Mouse (Mus musculus) spleen, postnatal 4 days (tissue): Measurements from ENCODE around the gene Plcb3.

Experiments
- DNase-seq, 2 experiments: peaks; one replicate each; pipeline ENCODE4 v3.0.0; 2022; ENCODE audit warnings: low spot score in 2 of 2

The Plcb3 gene

DNA sequence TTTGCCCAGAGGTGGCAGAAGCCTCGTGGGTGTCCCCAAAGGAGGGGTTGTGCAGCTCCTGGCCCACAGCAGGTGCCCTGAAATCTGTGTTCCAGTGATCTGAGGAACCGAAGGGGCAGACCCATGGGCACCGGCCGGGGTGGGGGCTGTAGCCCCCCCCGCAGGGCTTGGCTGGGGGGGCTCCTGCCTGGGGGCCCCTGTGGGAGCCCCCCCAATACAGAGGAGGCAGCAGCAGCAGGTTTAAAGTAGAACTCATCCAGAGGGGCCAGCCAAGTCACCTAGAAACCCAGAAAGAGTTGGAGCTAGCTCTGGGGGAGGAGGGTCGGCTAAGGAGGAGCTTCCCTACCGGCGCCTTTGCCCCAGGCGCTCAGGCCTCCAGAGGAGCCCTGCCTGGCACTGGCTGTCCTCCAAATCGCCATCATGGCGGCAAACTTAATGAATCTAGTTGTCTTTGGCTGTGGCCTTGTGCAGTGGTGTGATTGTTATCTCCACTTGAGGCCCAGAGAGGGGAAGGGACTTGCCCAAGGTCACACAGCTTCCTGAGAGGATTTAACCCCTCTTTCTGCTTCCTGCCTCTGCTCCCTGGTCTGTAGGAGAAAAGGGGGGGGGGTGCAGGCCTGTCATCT lies 5.7 kb downstream of the Plcb3 start:
- no peak for DNase-seq

DNA sequence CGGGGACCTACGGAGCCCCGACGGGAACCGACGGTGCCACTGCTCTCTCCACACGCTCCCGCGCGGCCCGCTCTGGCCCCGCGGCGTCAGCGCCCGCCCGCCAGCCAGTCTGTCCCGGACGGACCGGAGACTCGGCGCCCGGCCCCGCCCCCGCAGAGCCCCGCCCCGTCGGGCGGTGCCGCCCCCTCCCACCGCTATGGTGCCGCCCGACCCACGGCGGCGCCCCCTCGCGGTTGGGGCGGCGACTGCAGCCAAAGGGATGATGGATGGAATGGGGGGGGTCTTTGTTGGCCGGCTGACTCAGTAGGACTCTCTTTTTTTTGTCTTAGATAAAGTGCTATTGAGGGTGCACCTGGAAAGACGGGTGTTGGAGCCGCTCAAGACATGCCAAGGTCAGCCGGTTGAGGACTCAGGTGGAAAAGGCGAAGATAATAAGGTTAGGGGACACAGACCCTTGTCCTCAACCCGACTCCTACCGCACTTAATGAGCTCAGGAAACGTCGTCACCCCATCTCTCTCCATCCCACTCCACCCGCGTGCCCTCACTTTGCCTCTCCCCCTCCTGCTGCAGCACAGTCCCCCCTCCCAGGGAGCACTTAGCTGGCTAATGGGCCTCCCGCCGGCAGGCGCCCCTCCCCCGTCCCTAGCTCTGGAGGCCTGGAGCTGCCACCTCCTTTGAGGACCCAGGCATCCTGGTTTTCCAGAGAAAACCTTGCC lies 6.4 kb downstream of the Plcb3 start:
- DNase-seq, result peak; percentile 77 to 91

DNA sequence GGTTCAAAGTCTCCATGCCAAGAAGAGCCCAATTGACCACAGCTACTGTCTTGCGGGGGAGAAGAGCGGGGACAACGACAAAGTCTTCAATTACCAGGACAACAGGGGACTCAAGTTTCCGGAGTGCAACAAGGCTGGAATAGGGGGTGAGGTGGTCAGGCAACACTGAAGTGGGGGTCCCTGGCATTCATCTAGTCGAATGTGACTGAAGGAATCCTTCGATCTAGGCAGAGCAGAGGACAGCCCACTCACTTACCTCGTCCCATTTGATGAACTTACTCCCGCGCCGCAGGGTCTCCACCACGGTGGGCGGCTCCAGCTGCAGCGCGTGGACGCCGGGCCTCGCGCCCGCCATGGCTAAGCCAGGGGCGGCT lies 7.0 kb downstream of the Plcb3 start:
- DNase-seq, result no peak

DNA sequence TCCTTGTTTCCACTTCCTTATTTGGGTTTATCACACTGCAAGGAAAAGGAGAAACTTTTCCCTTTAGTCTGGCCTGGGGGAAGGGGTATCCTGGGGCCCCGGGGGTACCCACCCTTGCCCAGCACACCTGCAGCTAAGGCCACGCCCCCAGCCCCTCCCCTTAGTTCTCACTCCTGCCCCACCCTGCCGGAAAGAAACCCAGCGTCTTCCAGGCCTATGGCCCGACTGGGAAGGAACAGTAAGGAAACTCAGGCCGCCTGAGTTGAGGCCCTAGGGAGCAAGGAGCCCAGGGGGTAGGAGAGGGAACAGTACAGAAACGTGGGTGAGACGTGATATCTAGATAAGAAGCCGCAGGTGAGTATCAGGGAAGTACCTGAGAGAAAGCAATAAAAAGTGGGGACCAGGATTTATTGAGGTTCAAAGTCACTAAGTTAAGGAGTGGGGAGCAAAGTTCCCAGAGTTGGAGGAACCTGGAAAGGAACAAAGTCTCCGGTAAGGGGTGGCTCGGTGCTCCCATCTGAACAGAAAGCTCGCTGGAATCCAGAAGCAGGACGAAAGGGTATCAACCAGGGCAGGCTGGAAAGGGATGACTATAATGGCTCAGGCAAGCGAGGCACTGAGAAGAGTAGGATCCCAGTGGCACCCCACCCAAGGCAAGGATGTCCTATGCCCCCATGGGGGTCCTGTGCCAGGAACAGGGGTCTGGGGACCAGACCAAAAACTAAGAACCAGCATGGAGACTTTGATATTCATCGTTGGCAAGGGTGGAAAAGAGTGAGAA lies 7.6 kb downstream of the Plcb3 start:
- peak in 1 of 2 experiments; percentile 64 for DNase-seq

DNA sequence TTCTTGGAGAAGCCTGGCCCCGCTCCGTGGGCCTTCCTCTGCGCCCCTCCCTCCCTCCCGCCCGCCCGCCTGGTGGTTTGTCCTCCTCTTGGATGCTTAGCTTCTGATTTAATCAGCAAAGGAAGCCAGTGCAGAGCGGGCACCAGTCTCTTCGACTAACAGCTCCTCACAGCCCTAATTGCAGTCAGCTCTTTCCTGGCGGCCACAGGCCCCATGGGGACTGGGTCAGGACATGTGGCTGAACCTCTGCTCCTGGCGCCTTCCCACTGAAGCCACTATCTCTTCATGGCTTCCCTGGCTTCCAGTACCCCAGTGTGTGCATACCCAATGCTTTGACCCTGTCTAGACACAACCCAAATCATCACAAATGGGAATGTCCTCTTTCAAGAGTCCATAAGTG lies 19.8 kb downstream of the Plcb3 start:
- DNase-seq, result no peak

DNA sequence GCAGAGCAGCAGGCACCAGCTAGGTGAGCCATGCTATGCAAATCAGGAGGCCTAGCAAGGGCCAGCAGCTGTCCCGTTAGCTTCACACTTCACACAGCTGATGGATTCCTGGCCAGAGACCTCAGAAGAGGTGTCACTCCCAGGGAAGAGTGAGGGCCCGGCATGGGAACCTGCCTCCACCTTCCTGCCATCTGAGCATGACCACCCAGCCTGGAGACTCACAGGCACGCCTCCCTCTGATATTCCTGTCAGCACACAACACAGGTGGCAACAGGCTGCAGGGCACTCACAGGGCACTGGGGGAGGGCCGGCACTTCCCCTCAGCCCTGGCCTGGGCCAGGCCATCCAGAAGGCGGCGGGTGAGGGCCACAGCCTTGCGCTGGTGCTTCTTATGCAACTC lies 20.8 kb downstream of the Plcb3 start:
- no peak for DNase-seq

DNA sequence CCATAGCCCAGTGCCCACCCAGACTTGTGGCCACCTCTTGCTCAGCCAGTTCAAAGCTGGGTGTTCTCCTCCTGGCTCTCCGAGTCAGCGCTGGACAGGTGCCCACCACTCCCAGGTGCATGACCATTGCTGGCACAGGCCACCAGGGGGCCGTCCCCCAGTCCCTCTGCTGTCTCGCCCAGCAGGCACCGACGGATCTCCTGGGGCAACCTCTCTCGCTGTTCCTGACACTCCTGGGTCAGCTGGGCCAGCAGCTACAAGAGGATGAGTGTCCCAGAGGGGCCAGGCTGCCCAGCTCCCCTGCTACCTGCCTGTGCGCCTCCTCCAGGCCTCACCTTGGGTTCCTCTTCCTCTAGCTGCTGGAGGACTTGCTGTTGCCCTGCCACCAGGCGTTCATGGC lies 22.2 kb downstream of the Plcb3 start:
- DNase-seq, result peak; percentile 48 to 78

DNA sequence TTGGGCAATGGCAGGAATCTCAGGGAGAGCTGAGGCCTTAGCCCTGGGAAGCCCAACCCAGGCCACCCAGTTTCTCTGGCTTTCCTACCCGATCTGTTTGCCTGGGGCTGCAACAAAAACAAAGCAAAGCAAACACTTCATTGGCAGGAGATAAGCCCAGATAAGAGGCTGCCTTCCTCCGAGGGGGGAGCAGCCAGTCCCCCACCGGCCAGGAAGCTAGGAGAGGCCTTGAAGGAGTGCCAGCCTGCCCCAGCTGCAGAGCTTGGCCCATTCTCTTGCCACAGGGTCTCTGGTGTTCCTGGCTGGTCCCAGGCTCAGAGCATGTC lies 23.6 kb downstream of the Plcb3 start:
- peak in 1 of 2 experiments; percentile 68 for DNase-seq

DNA sequence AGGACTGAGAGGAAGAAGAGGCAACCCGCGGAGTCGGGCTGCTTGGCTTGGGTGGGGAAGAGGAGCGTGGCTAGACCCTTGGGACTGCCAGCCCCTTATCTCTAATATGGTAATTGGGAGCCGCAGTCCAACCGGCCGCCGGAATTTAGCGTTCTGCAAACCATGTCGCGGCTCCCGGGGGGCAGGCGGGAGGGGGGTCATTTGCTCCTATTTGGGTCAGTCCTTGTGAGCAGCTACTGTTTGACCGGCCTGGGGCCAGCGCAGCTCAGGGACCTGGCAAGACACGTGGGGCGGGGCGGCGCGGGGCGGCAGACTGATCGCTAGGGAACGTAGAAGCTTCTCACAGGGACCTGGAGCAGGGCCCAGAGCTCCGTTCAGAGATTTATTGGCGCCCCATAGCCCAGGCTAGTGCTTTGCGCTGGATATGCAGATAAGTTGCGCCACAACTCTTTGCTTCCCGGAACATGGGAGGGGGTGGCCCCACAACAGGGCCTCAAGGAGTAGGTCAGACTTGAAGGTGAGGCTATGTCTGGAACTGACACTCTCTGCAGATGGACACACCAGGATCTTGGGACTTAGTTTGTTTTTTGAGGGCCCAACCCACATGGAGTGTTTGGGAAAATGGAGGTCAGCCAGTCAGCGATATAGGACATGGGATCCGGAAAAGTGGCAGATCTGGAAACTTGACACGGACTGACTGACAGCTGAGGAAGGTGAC lies 24.1 kb downstream of the Plcb3 start:
- peak; percentile 62 to 82 for DNase-seq

DNA sequence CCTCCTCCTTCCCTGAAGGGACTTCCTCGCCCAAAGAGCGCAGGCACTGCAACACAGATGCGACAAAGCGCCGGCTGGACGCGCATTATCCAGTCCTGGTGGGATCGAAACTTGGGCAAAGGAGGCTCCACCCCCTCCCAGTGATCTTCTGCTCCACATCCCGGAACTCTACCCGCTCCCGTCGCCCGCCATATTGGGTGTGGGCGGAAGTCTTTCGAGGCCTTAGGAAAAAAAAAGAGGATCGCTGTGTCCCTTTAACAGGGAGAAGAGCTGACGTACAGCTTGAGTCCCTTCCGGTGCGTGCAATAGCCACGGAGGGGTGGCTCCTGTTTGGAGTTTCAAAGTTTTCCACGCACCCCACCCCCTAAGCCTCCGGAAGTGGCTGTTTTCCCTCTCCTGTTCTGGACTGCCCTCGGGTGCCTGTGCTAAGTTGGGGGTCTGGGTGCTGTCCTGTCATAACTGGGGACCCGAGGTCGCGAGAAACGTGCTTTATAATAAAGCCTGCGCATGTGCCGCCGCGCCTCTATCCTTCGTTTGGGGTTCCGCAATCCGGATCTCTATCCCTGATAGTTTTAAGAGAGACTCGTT lies 24.8 kb downstream of the Plcb3 start:
- peak; percentile 76 to 85 for DNase-seq

DNA sequence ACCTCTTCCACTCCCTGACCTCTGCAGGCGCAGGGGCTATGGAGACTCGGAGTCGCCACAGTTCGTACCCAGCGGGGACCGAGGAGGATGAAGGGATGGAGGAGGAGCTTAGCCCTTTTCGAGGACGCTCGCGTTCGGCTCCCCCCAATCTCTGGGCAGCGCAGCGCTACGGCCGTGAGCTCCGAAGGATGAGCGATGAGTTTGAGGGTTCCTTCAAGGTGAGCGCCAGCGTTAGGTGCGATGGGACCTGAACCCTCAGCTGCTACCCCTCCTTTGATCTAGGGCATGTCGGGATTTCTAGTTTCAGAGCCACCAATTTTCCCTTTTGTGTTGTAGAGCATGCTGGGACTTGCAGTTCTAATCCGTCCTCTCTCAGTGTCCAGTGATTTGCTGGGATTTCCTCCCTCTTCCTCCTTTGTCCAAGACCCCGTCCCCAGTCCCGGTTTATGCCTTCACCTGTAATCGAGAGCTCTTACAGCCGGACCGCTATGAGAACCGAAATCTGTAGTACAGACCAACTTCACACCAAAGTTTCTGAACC lies 25.6 kb downstream of the Plcb3 start:
- DNase-seq, result peak in 1 of 2 experiments; percentile 68

DNA sequence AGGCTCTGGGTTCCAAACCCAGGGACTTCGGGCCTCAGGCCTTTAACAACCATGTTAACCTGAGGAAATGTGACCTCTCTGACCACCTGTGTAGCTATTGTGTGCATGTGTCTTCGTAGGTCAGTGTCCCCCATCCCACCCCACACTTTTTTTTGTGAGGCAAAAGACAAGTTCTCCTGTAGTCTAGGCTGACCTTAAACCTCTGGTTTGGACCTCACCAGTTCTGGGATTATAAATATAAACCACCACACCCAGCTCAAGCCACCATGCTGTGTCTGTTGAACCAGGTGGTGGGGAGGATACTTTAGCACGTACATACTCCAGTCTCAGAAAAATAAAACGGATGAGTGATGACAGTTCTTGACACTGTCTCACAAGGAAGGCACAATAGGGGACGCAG lies 26.3 kb downstream of the Plcb3 start:
- no peak for DNase-seq

DNA sequence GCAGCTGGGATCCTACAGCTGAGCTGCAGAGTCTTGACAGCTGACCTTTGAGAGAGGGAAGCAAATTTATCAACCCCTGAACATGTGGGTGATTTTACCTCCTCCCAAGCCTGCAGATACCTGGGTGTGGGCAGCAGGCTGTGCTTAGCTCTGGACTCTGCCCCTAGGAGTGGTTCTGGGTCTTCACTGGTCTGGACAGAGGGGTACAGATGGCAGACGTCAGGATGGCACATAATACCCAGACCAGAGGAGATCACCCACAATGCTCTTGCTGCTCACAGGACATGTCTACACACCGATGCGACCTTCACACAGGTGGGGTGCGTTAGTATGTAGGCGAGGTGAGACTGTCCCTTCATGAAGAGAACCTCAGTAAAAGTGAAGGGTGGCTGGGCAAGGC lies 26.7 kb downstream of the Plcb3 start:
- no peak for DNase-seq

DNA sequence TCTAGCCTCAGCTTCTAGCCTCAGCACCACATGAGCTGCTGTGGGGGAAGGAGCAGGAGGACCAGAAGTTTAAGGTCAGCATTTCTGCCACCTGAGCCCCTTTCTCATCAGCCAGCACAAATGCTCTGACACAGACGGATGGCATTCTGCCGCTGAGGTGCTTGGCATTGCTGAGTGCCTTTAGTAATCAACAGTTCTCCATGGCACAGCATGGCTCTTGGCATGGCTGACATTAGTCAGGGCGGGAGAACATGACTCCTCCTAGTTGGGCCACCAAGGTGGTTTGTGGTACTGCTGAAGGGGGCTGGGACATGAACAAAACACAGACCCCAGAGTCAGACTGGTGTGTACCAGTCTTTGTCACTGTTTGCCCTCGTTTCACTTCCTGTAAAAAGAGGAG lies 28.1 kb downstream of the Plcb3 start:
- DNase-seq, result no peak

DNA sequence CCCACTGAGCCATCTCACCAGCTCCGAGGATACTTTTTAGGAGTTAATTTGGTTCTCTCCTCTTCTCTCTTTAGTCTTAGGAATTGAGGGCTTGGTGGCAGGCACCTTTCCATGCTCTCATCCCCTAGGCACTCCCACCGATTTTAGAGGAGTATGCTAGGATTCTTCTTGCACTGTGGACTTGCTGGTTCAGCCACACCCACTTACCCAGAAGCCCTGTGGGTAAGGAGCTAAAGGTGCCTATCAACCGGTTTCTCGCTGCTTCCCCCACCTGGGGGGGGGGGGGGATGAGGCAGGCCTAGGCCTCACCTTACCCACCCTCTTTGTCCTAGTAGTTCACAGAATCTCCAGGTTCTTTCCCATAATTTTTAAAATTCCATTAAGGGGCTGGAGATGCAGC lies 28.5 kb downstream of the Plcb3 start:
- DNase-seq, result no peak

DNA sequence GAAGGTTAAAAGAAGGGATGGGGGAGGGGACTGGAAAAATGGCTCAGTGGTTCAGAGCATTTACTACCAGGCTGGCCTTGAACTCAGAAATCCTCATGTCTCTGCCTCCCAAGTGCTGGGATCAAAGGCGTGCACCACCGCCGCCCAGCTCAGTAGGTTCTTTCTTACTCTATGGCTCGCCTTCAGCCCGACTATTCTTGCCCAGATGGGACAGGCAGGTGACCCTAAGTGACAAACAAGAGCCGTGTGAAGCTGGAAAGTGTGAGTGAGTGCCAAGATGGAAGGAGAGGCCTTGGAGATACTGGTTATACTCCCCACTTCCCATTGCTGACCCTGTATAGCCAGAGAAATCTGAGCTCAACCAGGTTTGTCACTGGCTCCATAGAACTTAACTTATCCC lies 32.6 kb downstream of the Plcb3 start:
- DNase-seq, result no peak

DNA sequence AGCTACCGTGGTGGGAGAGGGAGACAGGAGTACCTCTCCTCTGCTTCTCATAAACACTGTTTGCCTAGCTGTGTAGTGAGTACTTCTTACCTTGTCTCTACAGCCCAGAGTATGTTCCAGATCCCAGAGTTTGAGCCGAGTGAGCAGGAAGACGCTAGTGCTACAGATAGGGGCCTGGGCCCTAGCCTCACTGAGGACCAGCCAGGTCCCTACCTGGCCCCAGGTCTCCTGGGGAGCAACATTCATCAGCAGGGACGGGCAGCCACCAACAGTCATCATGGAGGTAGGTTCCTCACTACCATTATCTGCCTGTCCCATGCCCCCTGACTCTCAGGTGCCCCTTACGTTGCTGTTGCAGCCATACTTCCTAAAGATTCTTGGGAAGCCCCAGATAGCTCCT lies 33.5 kb downstream of the Plcb3 start:
- DNase-seq, result peak in 1 of 2 experiments; percentile 61

DNA sequence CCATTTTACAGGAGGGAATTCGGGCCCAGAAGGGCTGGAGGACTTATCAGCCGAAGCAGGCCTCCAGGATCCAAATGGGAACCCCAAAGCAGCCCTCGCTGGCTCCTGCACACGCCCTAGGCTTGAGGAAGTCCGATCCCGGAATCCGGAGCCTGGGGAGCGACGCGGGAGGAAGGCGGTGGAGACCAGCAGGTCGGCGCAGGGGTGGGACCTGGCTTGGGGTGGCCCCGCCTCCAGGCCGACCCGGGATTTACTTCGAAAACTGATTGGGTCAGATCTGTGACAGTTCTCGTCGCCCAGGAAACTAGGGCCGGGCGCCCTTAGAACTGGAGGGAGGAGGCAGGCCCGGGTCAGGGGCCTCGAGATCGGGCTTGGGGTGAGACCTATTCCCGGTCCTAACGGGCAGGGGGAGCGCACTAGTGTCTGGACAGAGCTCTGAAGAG lies 34.0 kb downstream of the Plcb3 start, which contains the start of gene Gpr137:
Gene Gpr137 (minus strand): TSS at position 232 of the 443 bp plus-strand sequence.
- peak; percentile 93 to 94 for DNase-seq

DNA sequence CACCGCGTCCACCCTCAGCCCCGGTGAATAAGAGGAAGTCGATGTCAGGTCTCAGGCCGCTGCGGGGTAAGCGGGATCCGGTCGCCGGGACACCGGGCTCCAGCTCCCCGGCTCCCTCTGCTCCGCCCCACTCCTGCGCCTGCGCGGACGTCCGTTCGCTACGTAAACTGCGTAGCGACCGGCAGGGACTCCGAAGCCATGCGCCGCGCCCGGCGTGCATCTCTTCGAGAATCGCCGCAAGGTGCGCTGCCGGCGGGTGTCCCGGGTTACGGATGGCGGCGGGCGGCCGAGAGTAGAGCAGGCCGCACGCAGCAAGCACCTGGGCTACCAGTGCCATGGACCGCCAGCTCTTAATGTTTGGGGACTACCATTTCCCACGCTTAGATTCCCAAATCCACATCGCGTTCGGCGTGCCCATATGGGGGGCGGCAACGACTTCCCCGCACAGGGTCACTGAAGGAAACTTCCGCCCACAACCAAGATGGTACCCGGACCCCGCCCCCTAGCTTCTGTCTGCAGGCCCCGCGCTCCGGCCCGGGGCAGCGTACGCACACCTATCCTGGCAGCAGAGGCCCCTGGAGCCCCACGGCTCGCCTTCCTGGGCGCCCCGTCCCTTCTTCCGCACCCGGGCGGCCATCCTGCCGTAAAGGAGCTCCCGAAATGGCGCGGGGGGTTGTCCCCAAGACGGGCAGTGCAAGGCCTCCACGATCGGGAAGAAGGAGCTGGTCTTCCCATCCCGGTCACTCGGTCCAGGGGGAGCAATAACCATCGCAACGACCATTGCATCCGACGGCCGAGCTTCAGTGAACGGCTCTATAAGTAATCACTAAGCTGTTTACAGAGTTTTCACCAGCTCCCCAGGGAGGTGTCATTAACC lies 34.7 kb downstream of the Plcb3 start, which contains the start of gene Bad:
Gene Bad (plus strand): TSS at position 490 of the 877 bp plus-strand sequence.
- peak; percentile 95 to 99 for DNase-seq
